Mouse (Mus musculus) ovary, adult 18-20 months (tissue): ENCODE data around the gene Uba7.
A peak's percentile ranks its signal among the peaks of the same experiment; 100 is the strongest.

Experiments used
- DNase-seq: peaks from one replicate; pipeline ENCODE4 v3.0.0; 2022; ENCODE audit warnings: low spot score, mixed read lengths

Uba7 gene

GRCm38 (mm10) chr9:107961881-107962280 lies 13.4 kb upstream of the Uba7 start:
- DNase-seq: no peak

- DNase-seq: no peak
Measured at GRCm38 (mm10) chr9:107962916-107963315, 12.4 kb upstream of the Uba7 start.

GRCm38 (mm10) chr9:107963700-107964099 lies 11.6 kb upstream of the Uba7 start:
- peak; percentile 44 for DNase-seq

GRCm38 (mm10) chr9:107964681-107965080 lies 10.6 kb upstream of the Uba7 start:
- no peak for DNase-seq

GRCm38 (mm10) chr9:107966676-107967075 lies 8.6 kb upstream of the Uba7 start:
- DNase-seq: no peak

GRCm38 (mm10) chr9:107967437-107967836 lies 7.9 kb upstream of the Uba7 start:
- no peak for DNase-seq

- DNase-seq: no peak
Measured at GRCm38 (mm10) chr9:107968531-107968930, 6.8 kb upstream of the Uba7 start.

- no peak for DNase-seq
Measured at GRCm38 (mm10) chr9:107970311-107970710, 5.0 kb upstream of the Uba7 start.

GRCm38 (mm10) chr9:107971690-107972541 lies 3.4 kb upstream of the Uba7 start:
- DNase-seq: no peak

- no peak for DNase-seq
Measured at GRCm38 (mm10) chr9:107974491-107975171, 674 bp upstream of the Uba7 start.

GRCm38 (mm10) chr9:107978815-107979214 lies 3.5 kb downstream of the Uba7 start:
- DNase-seq: no peak

- no peak for DNase-seq
Measured at GRCm38 (mm10) chr9:107981684-107982605, 6.6 kb downstream of the Uba7 start.

- DNase-seq: no peak
Measured at GRCm38 (mm10) chr9:107982681-107983346, 7.5 kb downstream of the Uba7 start, which contains the start of gene Gm20661. Gene Gm20661, plus strand, starts transcription at chr9:107983058.

- DNase-seq: peak; percentile 40
Measured at GRCm38 (mm10) chr9:107983421-107983890, 8.2 kb downstream of the Uba7 start.

- no peak for DNase-seq
Measured at GRCm38 (mm10) chr9:107984052-107984753, 8.9 kb downstream of the Uba7 start.

- DNase-seq: no peak
Measured at GRCm38 (mm10) chr9:107984754-107985055, 9.4 kb downstream of the Uba7 start.

GRCm38 (mm10) chr9:107985131-107986119 lies 10.1 kb downstream of the Uba7 start, which contains the start of gene Inka1:
Gene Inka1, minus strand, starts transcription at chr9:107985879.
- peak; percentile 80 for DNase-seq

- DNase-seq: peak; percentile 74
Measured at GRCm38 (mm10) chr9:107986376-107986775, 11.1 kb downstream of the Uba7 start.

GRCm38 (mm10) chr9:107987950-107988349 lies 12.6 kb downstream of the Uba7 start:
- DNase-seq: no peak

GRCm38 (mm10) chr9:107992197-107992596 lies 16.9 kb downstream of the Uba7 start, which contains the start of gene Cdhr4:
Gene Cdhr4, plus strand, starts transcription at chr9:107992497.
- DNase-seq: no peak
